9 mouse cellular contexts compared by ENCODE assay signal in the genomic region with DNA sequence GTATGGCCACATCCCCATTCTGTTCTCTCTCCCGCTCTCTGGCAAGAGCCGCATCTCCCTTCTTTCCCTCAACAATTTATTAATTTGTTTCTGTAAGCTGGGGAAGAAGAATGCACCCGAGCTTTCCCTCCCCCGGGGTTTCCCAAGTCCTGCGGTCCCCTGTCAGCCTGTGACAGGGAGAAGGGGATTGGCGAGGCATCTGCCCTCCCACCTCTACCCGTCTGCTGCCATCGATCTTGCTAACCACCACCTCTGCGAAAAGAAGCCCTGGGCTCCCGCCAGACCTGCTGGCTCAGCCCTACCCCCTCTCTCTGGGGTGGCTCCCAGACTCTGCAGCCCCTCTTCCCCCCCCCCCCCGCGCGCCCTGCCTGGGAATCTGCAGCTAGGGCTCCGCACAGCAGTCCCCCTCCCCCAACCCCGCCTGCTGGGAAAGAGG. TPM values are rescaled to one million over a fixed set of nuclear protein-coding genes. Genes with fewer than 3 reads are reported as not detected.
DNase-seq lines count a peak whose midpoint lies in the region; ATAC-seq lines count a peak whose summit lies in the region.
"Had no signal": no experiment of that assay in that cellular context is flagged by ENCODE, and none has a peak within 500 bp of the region (broad histone marks: within the 10 kb centered on the region; RNA-seq: fewer than 3 reads in every experiment).

No protein-coding gene starts in this region.

- H3K36me3 ChIP-seq in lung, embryonic 16.5 days (ENCODE audit: control insufficient read depth, insufficient read depth, low read length): no peaks in the 10 kb centered on the region
- H3K36me3 ChIP-seq in limb, embryonic 13.5 days: no peaks in the 10 kb centered on the region
- no peaks in the 10 kb centered on the region for H3K36me3 ChIP-seq in stomach, embryonic 16.5 days (ENCODE audit: control insufficient read depth, insufficient read depth, low read length)
- H3K36me3 ChIP-seq: liver, embryonic 13.5 days had no signal

- no peak overlapping the region; the same call in 1 of the 2 replicates for H3K9ac ChIP-seq in lung, embryonic 16.5 days (ENCODE audit: low read length)
- peak overlapping the region; percentile 25; the same call in 1 of the 2 replicates for H3K9ac ChIP-seq in limb, embryonic 13.5 days
- H3K9ac ChIP-seq in stomach, embryonic 16.5 days (ENCODE audit: low read length): peak overlapping the region; percentile 33; the same call in 1 of the 2 replicates
- H3K9ac ChIP-seq: liver, embryonic 13.5 days had no signal

- WGBS in lung, embryonic 16.5 days: under 1% methylated on average over 10 of the region's 15 CpGs
- WGBS in limb, embryonic 13.5 days: 2% methylated on average over 13 of the region's 15 CpGs
- 3% methylated on average over 12 of the region's 15 CpGs for WGBS in stomach, embryonic 16.5 days

- no peaks in the 10 kb centered on the region for H3K9me3 ChIP-seq in lung, embryonic 16.5 days (ENCODE audit: control insufficient read depth, low read length)
- H3K9me3 ChIP-seq in limb, embryonic 13.5 days: no peaks in the 10 kb centered on the region
- no peaks in the 10 kb centered on the region for H3K9me3 ChIP-seq in stomach, embryonic 16.5 days (replicated peaks; ENCODE audit: control insufficient read depth, low read length)
- H3K9me3 ChIP-seq: liver, embryonic 13.5 days had no signal

- ATAC-seq in CD4-positive, CD25-positive, alpha-beta regulatory T cell, adult 4 months: no peak
- no peak for ATAC-seq in lung, embryonic 16.5 days (ENCODE audit: low read depth)
- no peak for ATAC-seq in limb, embryonic 13.5 days (ENCODE audit: low FRiP score, low read depth)
- no peak for ATAC-seq in stomach, embryonic 16.5 days (ENCODE audit: insufficient read depth, low FRiP score)
- ATAC-seq in erythroid progenitor cell, adult 5-6 weeks (replicated peaks; ENCODE audit: low FRiP score, poor library complexity, severe bottlenecking): no peak

- H3K4me3 ChIP-seq in lung, embryonic 16.5 days (ENCODE audit: low read length): peak overlapping the region; percentile 8; the same call in 1 of the 2 replicates
- H3K4me3 ChIP-seq in limb, embryonic 13.5 days: peak overlapping the region; percentile 35
- H3K4me3 ChIP-seq in stomach, embryonic 16.5 days (replicated peaks; ENCODE audit: low read length): peak overlapping the region; percentile 33
- H3K4me3 ChIP-seq: liver, embryonic 13.5 days had no signal

- peaks cover 44% of the 10 kb centered on the region for H3K27me3 ChIP-seq in lung, embryonic 16.5 days (ENCODE audit: control insufficient read depth, insufficient read depth, low read depth, low read length)
- H3K27me3 ChIP-seq in limb, embryonic 13.5 days: peaks cover 91% of the 10 kb centered on the region
- peaks cover 45% of the 10 kb centered on the region for H3K27me3 ChIP-seq in stomach, embryonic 16.5 days (ENCODE audit: control insufficient read depth, insufficient read depth, low read length)

- no peak overlapping the region for H3K27ac ChIP-seq in lung, embryonic 16.5 days (ENCODE audit: low read length)
- H3K27ac ChIP-seq in limb, embryonic 13.5 days: no peak overlapping the region
- no peak overlapping the region for H3K27ac ChIP-seq in stomach, embryonic 16.5 days (ENCODE audit: low read length)
- H3K27ac ChIP-seq: liver, embryonic 13.5 days had no signal

- peak; percentile 41 for DNase-seq in CD4-positive, CD25-positive, alpha-beta regulatory T cell, adult 2 months (ENCODE audit: low read depth, low spot score)
- no peak for DNase-seq in lung, postnatal 36 days
- DNase-seq in adrenal gland, postnatal 10 days: no peak
- DNase-seq: liver, embryonic 13.5 days had no signal

- H3K4me1 ChIP-seq in lung, embryonic 16.5 days (replicated peaks; ENCODE audit: control insufficient read depth, insufficient read depth, low read length): peaks cover 33% of the 10 kb centered on the region
- peaks cover 57% of the 10 kb centered on the region for H3K4me1 ChIP-seq in limb, embryonic 13.5 days
- peaks cover 37% of the 10 kb centered on the region for H3K4me1 ChIP-seq in stomach, embryonic 16.5 days (ENCODE audit: control insufficient read depth, insufficient read depth, low read length)

- H3K4me2 ChIP-seq in lung, embryonic 16.5 days (ENCODE audit: low read depth, low read length): peak overlapping the region; percentile 36
- H3K4me2 ChIP-seq in limb, embryonic 13.5 days (replicated peaks): peak overlapping the region; percentile 60
- peak overlapping the region; percentile 51 for H3K4me2 ChIP-seq in stomach, embryonic 16.5 days (ENCODE audit: low read depth, low read length)
- H3K4me2 ChIP-seq: liver, embryonic 13.5 days had no signal

RNA-seq across cellular contexts. Expression of gene Fxyd7, which starts 1.4 kb away (rescaled TPM):
- not detected for polyA plus RNA-seq in CD4-positive, CD25-positive, alpha-beta regulatory T cell, adult 4 months (2017; shearing (Covaris generic))
- polyA plus RNA-seq in lung, embryonic 16.5 days (2015; fragmentation: Nextera tagmentation; extraction: Ambion mirVana): 4.9 and 5.6 TPM in 2 replicates
- polyA plus RNA-seq in limb, embryonic 13.5 days (2015; fragmentation: Nextera tagmentation; extraction: Ambion mirVana): 20.0 and 21.3 TPM in 2 replicates
- polyA plus RNA-seq in stomach, embryonic 16.5 days (2015; fragmentation: Nextera tagmentation; extraction: Ambion mirVana): 22.2 and 25.8 TPM in 2 replicates
- not detected in 2 replicates for total RNA-seq in erythroid progenitor cell, adult 5-6 weeks (2015; ENCODE audit: low replicate concordance)
- not detected in 2 replicates for total RNA-seq in erythroid progenitor cell, adult 5-6 weeks (2017; ENCODE audit: low replicate concordance)
- 10 to 100 TPM in 1 of 2 experiments, 1 to 10 TPM in 1; 7.5 to 18.2 TPM for total RNA-seq in adrenal gland, postnatal 10 days (2021)

RNA-seq across cellular contexts. Expression of gene Fxyd1, which starts 7.1 kb away (rescaled TPM):
- polyA plus RNA-seq in CD4-positive, CD25-positive, alpha-beta regulatory T cell, adult 4 months (2017; shearing (Covaris generic)): not detected
- 105 and 119 TPM in 2 replicates for polyA plus RNA-seq in lung, embryonic 16.5 days (2015; fragmentation: Nextera tagmentation; extraction: Ambion mirVana)
- 61.7 and 71.2 TPM in 2 replicates for polyA plus RNA-seq in limb, embryonic 13.5 days (2015; fragmentation: Nextera tagmentation; extraction: Ambion mirVana)
- polyA plus RNA-seq in stomach, embryonic 16.5 days (2015; fragmentation: Nextera tagmentation; extraction: Ambion mirVana): 127 and 129 TPM in 2 replicates
- total RNA-seq in erythroid progenitor cell, adult 5-6 weeks (2015; ENCODE audit: low replicate concordance): not detected in 2 replicates
- total RNA-seq in erythroid progenitor cell, adult 5-6 weeks (2017; ENCODE audit: low replicate concordance): not detected in 2 replicates
- total RNA-seq in adrenal gland, postnatal 10 days (2021): 100 to 1,000 TPM; 353 to 358 TPM

RNA-seq across cellular contexts. Expression of gene Fxyd5, which starts 7.6 kb away (rescaled TPM):
- 1,000 to 10,000 TPM; 1,918 to 1,991 TPM for polyA plus RNA-seq in CD4-positive, CD25-positive, alpha-beta regulatory T cell, adult 4 months (2017; shearing (Covaris generic))
- 62.1 and 66.0 TPM in 2 replicates for polyA plus RNA-seq in lung, embryonic 16.5 days (2015; fragmentation: Nextera tagmentation; extraction: Ambion mirVana)
- 17.1 and 18.3 TPM in 2 replicates for polyA plus RNA-seq in limb, embryonic 13.5 days (2015; fragmentation: Nextera tagmentation; extraction: Ambion mirVana)
- polyA plus RNA-seq in stomach, embryonic 16.5 days (2015; fragmentation: Nextera tagmentation; extraction: Ambion mirVana): 28.0 and 31.0 TPM in 2 replicates
- 112 and 145 TPM in 2 replicates for total RNA-seq in erythroid progenitor cell, adult 5-6 weeks (2015; ENCODE audit: low replicate concordance)
- 54.3 and 76.5 TPM in 2 replicates for total RNA-seq in erythroid progenitor cell, adult 5-6 weeks (2017; ENCODE audit: low replicate concordance)
- total RNA-seq in adrenal gland, postnatal 10 days (2021): 10 to 100 TPM; 39.1 to 42.0 TPM

RNA-seq across cellular contexts. Expression of gene Lgi4, which starts 9.3 kb away (rescaled TPM):
- not detected for polyA plus RNA-seq in CD4-positive, CD25-positive, alpha-beta regulatory T cell, adult 4 months (2017; shearing (Covaris generic))
- polyA plus RNA-seq in lung, embryonic 16.5 days (2015; fragmentation: Nextera tagmentation; extraction: Ambion mirVana): 0.14 and 0.38 TPM in 2 replicates
- 0.59 and 0.67 TPM in 2 replicates for polyA plus RNA-seq in limb, embryonic 13.5 days (2015; fragmentation: Nextera tagmentation; extraction: Ambion mirVana)
- 0.92 and 1.7 TPM in 2 replicates for polyA plus RNA-seq in stomach, embryonic 16.5 days (2015; fragmentation: Nextera tagmentation; extraction: Ambion mirVana)
- not detected in 2 replicates for total RNA-seq in erythroid progenitor cell, adult 5-6 weeks (2015; ENCODE audit: low replicate concordance)
- total RNA-seq in erythroid progenitor cell, adult 5-6 weeks (2017; ENCODE audit: low replicate concordance): 0.51 TPM in 1 of 2 replicates, not detected in the other
- total RNA-seq in adrenal gland, postnatal 10 days (2021): 1 to 10 TPM; 6.1 to 7.0 TPM

RNA-seq across cellular contexts. Expression of gene Fxyd3, which starts 26.6 kb away (rescaled TPM):
- under 1 TPM in 1 of 2 experiments, not detected in 1; 0.27 TPM for polyA plus RNA-seq in CD4-positive, CD25-positive, alpha-beta regulatory T cell, adult 4 months (2017; shearing (Covaris generic))
- 76.9 and 84.8 TPM in 2 replicates for polyA plus RNA-seq in lung, embryonic 16.5 days (2015; fragmentation: Nextera tagmentation; extraction: Ambion mirVana)
- polyA plus RNA-seq in limb, embryonic 13.5 days (2015; fragmentation: Nextera tagmentation; extraction: Ambion mirVana): 32.9 and 34.8 TPM in 2 replicates
- polyA plus RNA-seq in stomach, embryonic 16.5 days (2015; fragmentation: Nextera tagmentation; extraction: Ambion mirVana): 497 and 614 TPM in 2 replicates
- not detected in 2 replicates for total RNA-seq in erythroid progenitor cell, adult 5-6 weeks (2015; ENCODE audit: low replicate concordance)
- total RNA-seq in erythroid progenitor cell, adult 5-6 weeks (2017; ENCODE audit: low replicate concordance): not detected in 2 replicates
- total RNA-seq in adrenal gland, postnatal 10 days (2021): 1 to 10 TPM; 4.0 to 5.6 TPM

Comparison
In these comparisons a context has a peak if more than half of its experiments do, and no peak if none do; other contexts are left out.
1. RNA of gene Fxyd1, which starts 7.1 kb away (polyA plus RNA-seq): 127 to 129 TPM in stomach, embryonic 16.5 days, 105 to 119 TPM in lung, embryonic 16.5 days and 61.7 to 71.2 TPM in limb, embryonic 13.5 days; not detected in CD4-positive, CD25-positive, alpha-beta regulatory T cell, adult 4 months; every median in the first group is over 10 times any median in the second.
2. RNA of gene Fxyd5, which starts 7.6 kb away (polyA plus RNA-seq): 1,918 to 1,991 TPM in CD4-positive, CD25-positive, alpha-beta regulatory T cell, adult 4 months; 62.1 to 66.0 TPM in lung, embryonic 16.5 days, 28.0 to 31.0 TPM in stomach, embryonic 16.5 days and 17.1 to 18.3 TPM in limb, embryonic 13.5 days; every median in the first group is over 10 times any median in the second.
3. Peak in every context shown above with its lines, with median percentiles within 50 percentile points of each other: H3K4me2 ChIP-seq and H3K4me3 ChIP-seq.